Comparison of ENCODE assay signal across 8 mouse cellular contexts in the genomic region with DNA sequence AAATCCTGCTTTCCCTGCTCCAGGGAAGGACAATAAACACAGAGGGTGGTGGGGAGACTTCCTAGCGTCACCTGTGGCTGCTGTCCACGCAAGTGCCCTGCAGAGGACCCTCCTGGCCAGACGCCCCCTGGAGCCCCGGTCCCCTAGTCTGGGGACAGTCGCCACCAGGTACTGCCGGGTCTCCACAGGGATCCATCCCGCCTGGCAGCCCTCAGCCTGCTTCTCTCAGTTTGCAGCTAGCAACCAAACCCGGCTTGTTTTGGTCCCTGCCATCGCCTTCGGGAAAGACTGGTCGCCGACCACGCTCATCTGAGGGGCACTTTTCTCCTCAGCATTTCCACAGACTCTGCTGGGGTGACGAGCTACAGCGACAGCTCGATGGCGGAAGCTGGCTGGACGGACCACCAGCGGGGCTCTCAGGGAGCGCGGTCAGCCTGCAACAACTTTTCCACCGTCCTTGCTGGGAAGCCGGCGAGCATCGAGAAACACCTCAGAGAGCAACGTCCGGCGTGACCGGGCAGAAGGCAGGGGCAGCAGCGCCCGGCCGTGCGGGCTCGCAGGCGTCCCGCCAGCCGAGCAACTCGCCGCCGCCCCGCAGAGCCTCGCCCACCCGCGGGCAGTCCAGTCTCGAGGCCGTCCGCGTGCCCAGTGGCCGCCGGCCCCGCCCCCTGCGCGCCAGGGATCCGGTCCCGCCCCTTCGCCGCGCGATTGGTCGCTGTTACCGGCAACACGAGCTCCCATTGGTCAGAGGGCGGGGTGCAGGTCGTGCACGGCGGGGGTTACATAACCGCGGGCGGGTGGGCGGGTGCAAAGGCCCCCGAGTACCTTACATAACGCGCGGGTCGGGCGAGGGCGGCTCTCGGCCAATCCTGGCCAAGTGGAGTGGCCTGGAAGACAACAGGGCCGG. TPM values are rescaled to one million over a fixed set of nuclear protein-coding genes. Genes with fewer than 3 reads are reported as not detected.
DNase-seq lines count a peak whose midpoint lies in the region; ATAC-seq and TF ChIP-seq lines count a peak whose summit lies in the region.

Gene Per3, minus strand, starts transcription at position 629 of the 907 bp plus-strand sequence.

- peak; percentile 78 to 81 for DNase-seq in CD8-positive naive resting alpha-beta T cell, adult 2 months (ENCODE audit: low read depth in 2 of 2, low spot score in 2 of 2)
- DNase-seq in c-Kit-positive CD71-negative TER-119-negative erythroid progenitor cells, embryonic 14.5 days (ENCODE audit: low read depth), result peak; percentile 86
- peak; percentile 94 for DNase-seq in forebrain, embryonic 10.5 days (ENCODE audit: extremely low spot score, low spot score)
- peak; percentile 99 for DNase-seq in kidney, postnatal 25 days
- DNase-seq in liver, embryonic 14.5 days (ENCODE audit: low read depth in 3 of 3, low spot score in 3 of 3), result peak; percentile 85 to 89 (median 89)
- DNase-seq in neural tube, embryonic 11.5 days (ENCODE audit: low spot score), result peak; percentile 93
- DNase-seq in stomach, postnatal 0 days (ENCODE audit: low spot score), result peak; percentile 98

- 0 out of 2 replicates have a peak, but pooled peaks have one; percentile 3 for TF ChIP-seq CTCF in liver, embryonic 14.5 days (IDR thresholded peaks at IDR 0.05; ENCODE audit: low read depth)
- TF ChIP-seq CTCF in stomach, postnatal 0 days (IDR thresholded peaks at IDR 0.05; ENCODE audit: low read depth), result 0 out of 2 replicates have a peak, but pooled peaks have one; percentile 5

- H3K27ac ChIP-seq in forebrain, embryonic 10.5 days, result peak within 1 kb of the TSS; percentile 86
- peak within 1 kb of the TSS; percentile 61 for H3K27ac ChIP-seq in heart, embryonic 15.5 days
- H3K27ac ChIP-seq in liver, embryonic 14.5 days, result no peak within 1 kb of the TSS; the same call in 1 of the 2 replicates
- no peak within 1 kb of the TSS for H3K27ac ChIP-seq in neural tube, embryonic 11.5 days (ENCODE audit: low read depth, low read length)
- peak within 1 kb of the TSS; percentile 87 for H3K27ac ChIP-seq in stomach, postnatal 0 days (replicated peaks)

- H3K4me3 ChIP-seq in forebrain, embryonic 10.5 days, result peak within 1 kb of the TSS; percentile 66
- peak within 1 kb of the TSS; percentile 59 for H3K4me3 ChIP-seq in heart, embryonic 15.5 days
- peak within 1 kb of the TSS; percentile 62 to 68 for H3K4me3 ChIP-seq in liver, embryonic 14.5 days (ENCODE audit: insufficient read depth in 1 of 2, low read depth in 2 of 2, low read length in 2 of 2)
- H3K4me3 ChIP-seq in neural tube, embryonic 11.5 days (ENCODE audit: low read depth, low read length), result peak within 1 kb of the TSS; percentile 47
- peak within 1 kb of the TSS; percentile 59 for H3K4me3 ChIP-seq in stomach, postnatal 0 days (ENCODE audit: low read depth, low read length)

- peaks cover 21% of the 10 kb centered on the region for H3K4me1 ChIP-seq in forebrain, embryonic 10.5 days
- H3K4me1 ChIP-seq in heart, embryonic 15.5 days (replicated peaks), result peaks cover 24% of the 10 kb centered on the region
- H3K4me1 ChIP-seq in liver, embryonic 14.5 days (replicated peaks; ENCODE audit: control insufficient read depth in 2 of 2, insufficient read depth in 2 of 2, low read length in 1 of 2), result peaks cover 3 to 13% of the 10 kb centered on the region in 2 experiments; a peak in 3 of 4 replicates
- H3K4me1 ChIP-seq in neural tube, embryonic 11.5 days (ENCODE audit: control insufficient read depth, insufficient read depth, low read length), result peaks cover 13% of the 10 kb centered on the region
- H3K4me1 ChIP-seq in stomach, postnatal 0 days (replicated peaks; ENCODE audit: control insufficient read depth, insufficient read depth), result no peaks in the 10 kb centered on the region; the same call in 1 of the 2 replicates

- WGBS in forebrain, embryonic 10.5 days, result under 1% methylated on average over 79 of the region's 79 CpGs
- under 1% methylated on average over 76 of the region's 79 CpGs for WGBS in heart, embryonic 15.5 days
- under 1% methylated on average over 76 of the region's 79 CpGs for WGBS in liver, embryonic 14.5 days (ENCODE audit: insufficient replicate concordance)
- under 1% methylated on average over 62 of the region's 79 CpGs for WGBS in neural tube, embryonic 11.5 days
- WGBS in stomach, postnatal 0 days, result under 1% methylated on average over 71 of the region's 79 CpGs

- H3K9me3 ChIP-seq in forebrain, embryonic 10.5 days, result no peaks in the 10 kb centered on the region
- no peaks in the 10 kb centered on the region for H3K9me3 ChIP-seq in heart, embryonic 15.5 days (replicated peaks)
- no peaks in the 10 kb centered on the region for H3K9me3 ChIP-seq in liver, embryonic 14.5 days (ENCODE audit: control insufficient read depth, low read length)
- H3K9me3 ChIP-seq in neural tube, embryonic 11.5 days (ENCODE audit: control insufficient read depth, low read length), result no peaks in the 10 kb centered on the region
- no peaks in the 10 kb centered on the region for H3K9me3 ChIP-seq in stomach, postnatal 0 days (ENCODE audit: control insufficient read depth, low read length)

- H3K4me2 ChIP-seq in heart, embryonic 15.5 days, result peak within 1 kb of the TSS; percentile 99
- peak within 1 kb of the TSS; percentile 99 for H3K4me2 ChIP-seq in liver, embryonic 14.5 days (ENCODE audit: low read depth)
- peak within 1 kb of the TSS; percentile 94 for H3K4me2 ChIP-seq in neural tube, embryonic 11.5 days (ENCODE audit: low read depth)
- peak within 1 kb of the TSS; percentile 97 for H3K4me2 ChIP-seq in stomach, postnatal 0 days (replicated peaks; ENCODE audit: low read depth)

- peak; percentile 96 for ATAC-seq in heart, embryonic 15.5 days (replicated peaks; ENCODE audit: insufficient number of reproducible peaks, insufficient read depth, low FRiP score, low read depth)
- peak; percentile 96 for ATAC-seq in liver, embryonic 14.5 days (ENCODE audit: insufficient read depth)
- peak; percentile 96 for ATAC-seq in neural tube, embryonic 11.5 days (ENCODE audit: insufficient read depth, low FRiP score, low TSS enrichment)
- ATAC-seq in stomach, postnatal 0 days (ENCODE audit: low FRiP score, low TSS enrichment), result peak; percentile 98

- peaks cover 28% of the 10 kb centered on the region for H3K36me3 ChIP-seq in forebrain, embryonic 10.5 days (replicated peaks)
- H3K36me3 ChIP-seq in heart, embryonic 15.5 days, result peaks cover 28% of the 10 kb centered on the region; the same call in 1 of the 2 replicates
- peaks cover 8% of the 10 kb centered on the region for H3K36me3 ChIP-seq in liver, embryonic 14.5 days (replicated peaks; ENCODE audit: control insufficient read depth, insufficient read depth, low read depth)
- H3K36me3 ChIP-seq in neural tube, embryonic 11.5 days (ENCODE audit: control insufficient read depth, insufficient read depth, low read length), result no peaks in the 10 kb centered on the region; the same call in 1 of the 2 replicates
- H3K36me3 ChIP-seq in stomach, postnatal 0 days (ENCODE audit: control insufficient read depth, insufficient read depth, low read length), result peaks cover 4% of the 10 kb centered on the region; the same call in 1 of the 2 replicates

- H3K27me3 ChIP-seq in forebrain, embryonic 10.5 days (ENCODE audit: poor library complexity, severe bottlenecking), result peaks cover 13% of the 10 kb centered on the region
- H3K27me3 ChIP-seq in heart, embryonic 15.5 days, result no peaks in the 10 kb centered on the region
- H3K27me3 ChIP-seq in liver, embryonic 14.5 days (ENCODE audit: control insufficient read depth, insufficient read depth, low read length), result no peaks in the 10 kb centered on the region
- no peaks in the 10 kb centered on the region for H3K27me3 ChIP-seq in neural tube, embryonic 11.5 days (ENCODE audit: control insufficient read depth, insufficient read depth, low read length)
- H3K27me3 ChIP-seq in stomach, postnatal 0 days (ENCODE audit: control insufficient read depth, insufficient read depth, low read length), result no peaks in the 10 kb centered on the region

- H3K9ac ChIP-seq in heart, embryonic 15.5 days, result peak within 1 kb of the TSS; percentile 64
- H3K9ac ChIP-seq in liver, embryonic 14.5 days (replicated peaks), result peak within 1 kb of the TSS; percentile 72
- peak within 1 kb of the TSS; percentile 66 for H3K9ac ChIP-seq in neural tube, embryonic 11.5 days (ENCODE audit: low read length)
- peak within 1 kb of the TSS; percentile 77 for H3K9ac ChIP-seq in stomach, postnatal 0 days (ENCODE audit: low read length)

- TF ChIP-seq EP300 in liver, embryonic 14.5 days (IDR thresholded peaks at IDR 0.05; ENCODE audit: low read depth), result no peak
- TF ChIP-seq EP300 in stomach, postnatal 0 days (optimal IDR thresholded peaks at IDR 0.05), result no peak

RNA-seq across cellular contexts. Expression of gene Per3, which starts in this region (rescaled TPM):
- polyA plus RNA-seq in forebrain, embryonic 10.5 days (2016; fragmentation: Nextera tagmentation; extraction: Ambion mirVana), result 6.1 and 6.5 TPM in 2 replicates
- polyA plus RNA-seq in heart, embryonic 15.5 days (2015; fragmentation: Nextera tagmentation; extraction: Ambion mirVana), result 5.7 and 6.6 TPM in 2 replicates
- polyA plus RNA-seq in liver, embryonic 14.5 days (2012; rRNA removed), result 2.2 and 2.3 TPM in 2 replicates
- polyA plus RNA-seq in liver, embryonic 14.5 days (2014; fragmentation: Nextera tagmentation; extraction: Ambion mirVana), result 2.4 and 2.9 TPM in 2 replicates
- 4.9 and 5.0 TPM in 2 replicates for polyA plus RNA-seq in neural tube, embryonic 11.5 days (2014; fragmentation: Nextera tagmentation; extraction: Ambion mirVana)
- polyA plus RNA-seq in stomach, postnatal 0 days (2015; fragmentation: Nextera tagmentation; extraction: Ambion mirVana), result 6.9 and 8.0 TPM in 2 replicates

Comparison
In these comparisons a context has a peak if more than half of its experiments do, and no peak if none do; other contexts are left out.
1. H3K27ac ChIP-seq: peak in forebrain, embryonic 10.5 days (single experiment), heart, embryonic 15.5 days (single experiment) and stomach, postnatal 0 days (single experiment); none in liver, embryonic 14.5 days (single experiment) and neural tube, embryonic 11.5 days (single experiment).
2. Peak in every context shown above with its lines, with median percentiles within 50 percentile points of each other: DNase-seq, H3K4me3 ChIP-seq, ATAC-seq, H3K4me2 ChIP-seq and H3K9ac ChIP-seq.